Comparison of ENCODE assay signal across 21 mouse cellular contexts in the genomic region with DNA sequence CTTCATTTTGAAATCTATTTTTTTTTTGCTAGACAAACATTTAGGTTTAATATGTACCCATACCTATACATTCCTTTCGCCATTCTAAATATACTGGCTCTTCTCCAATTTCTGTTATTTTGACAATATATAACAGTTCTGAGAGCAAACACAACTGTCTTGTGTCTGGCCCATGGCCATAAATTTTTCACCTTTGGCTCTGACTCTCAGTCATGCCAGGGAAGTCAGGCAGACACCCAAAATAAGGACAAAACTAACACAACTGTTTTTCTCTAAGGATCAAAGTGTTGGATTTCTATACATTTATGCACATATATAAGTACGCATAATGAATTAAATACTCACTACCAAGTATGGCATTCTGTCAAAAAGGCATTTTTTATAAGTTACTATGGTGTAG.
DNase-seq lines count a peak whose midpoint lies in the region; ATAC-seq lines count a peak whose summit lies in the region.
"Had no signal": no experiment of that assay in that cellular context is flagged by ENCODE, and none has a peak within 500 bp of the region (broad histone marks: within the 10 kb centered on the region; RNA-seq: fewer than 3 reads in every experiment).

No protein-coding gene starts in this region.

- no peak for ATAC-seq in kidney, embryonic 15.5 days (replicated peaks; ENCODE audit: low FRiP score)
- ATAC-seq: forebrain, embryonic 16.5 days; hindbrain, embryonic 16.5 days; inflammation-experienced regulatory T-cells, adult 6 months had no signal

- no peak overlapping the region for H3K4me3 ChIP-seq in kidney, embryonic 15.5 days (replicated peaks)
- H3K4me3 ChIP-seq: embryonic facial prominence, embryonic 13.5 days; forebrain, embryonic 12.5 days; heart, embryonic 12.5 days; hindbrain, embryonic 12.5 days had no signal

- H3K9ac ChIP-seq in kidney, embryonic 15.5 days: no peak overlapping the region
- H3K9ac ChIP-seq: embryonic facial prominence, embryonic 13.5 days; forebrain, embryonic 12.5 days; heart, embryonic 12.5 days; hindbrain, embryonic 12.5 days had no signal

- H3K36me3 ChIP-seq in kidney, embryonic 15.5 days: no peaks in the 10 kb centered on the region
- H3K36me3 ChIP-seq: embryonic facial prominence, embryonic 13.5 days; forebrain, embryonic 12.5 days; heart, embryonic 12.5 days; hindbrain, embryonic 12.5 days had no signal

- peak; percentile 20 for DNase-seq in adrenal gland, postnatal 14 days
- no peak for DNase-seq in adrenal gland, adult 8-10 months
- peak; percentile 27 to 43 for DNase-seq in heart, postnatal 10 days
- DNase-seq in heart, postnatal 36 days: no peak
- peak; percentile 64 for DNase-seq in kidney, adult 9 months
- peak; percentile 62 for DNase-seq in kidney, postnatal 14 days
- no peak for DNase-seq in layer of hippocampus, postnatal 14 days (ENCODE audit: low spot score in 2 of 2)
- DNase-seq: adrenal gland, adult 2 months; cerebellum, adult 11-12 months; cerebellum, adult 9-10 months; cerebellum, postnatal 36 days; gastrocnemius, postnatal 14 days; heart, postnatal 4 days had no signal

- WGBS in kidney, embryonic 15.5 days: 62% methylated on average over 2 of the region's 2 CpGs

- no peaks in the 10 kb centered on the region for H3K27me3 ChIP-seq in kidney, embryonic 15.5 days
- H3K27me3 ChIP-seq: embryonic facial prominence, embryonic 13.5 days; forebrain, embryonic 12.5 days; heart, embryonic 12.5 days; hindbrain, embryonic 12.5 days had no signal

- no peak overlapping the region for H3K4me2 ChIP-seq in kidney, embryonic 15.5 days
- H3K4me2 ChIP-seq: embryonic facial prominence, embryonic 13.5 days; forebrain, embryonic 12.5 days; heart, embryonic 12.5 days; hindbrain, embryonic 12.5 days had no signal

- peaks cover 8% of the 10 kb centered on the region; the same call in 1 of the 2 replicates for H3K4me1 ChIP-seq in kidney, embryonic 15.5 days
- H3K4me1 ChIP-seq: heart, embryonic 12.5 days; hindbrain, embryonic 12.5 days had no signal

- H3K27ac ChIP-seq in kidney, embryonic 15.5 days: no peak overlapping the region
- H3K27ac ChIP-seq: embryonic facial prominence, embryonic 13.5 days; forebrain, embryonic 12.5 days; hindbrain, embryonic 12.5 days had no signal

- intact Hi-C loops in heart, postnatal 10 days (cut with DNase I): no loop called here
- intact Hi-C loops in heart, postnatal 36 days (cut with DNase I): no loop called here

- H3K9me3 ChIP-seq in kidney, embryonic 15.5 days (replicated peaks): no peaks in the 10 kb centered on the region
- H3K9me3 ChIP-seq: embryonic facial prominence, embryonic 13.5 days; forebrain, embryonic 12.5 days; heart, embryonic 12.5 days; hindbrain, embryonic 12.5 days had no signal

Comparison
In these comparisons a context has a peak if more than half of its experiments do, and no peak if none do; other contexts are left out.
1. DNase-seq: peak in adrenal gland, postnatal 14 days (single experiment), heart, postnatal 10 days (2 of 2), kidney, adult 9 months (single experiment) and kidney, postnatal 14 days (single experiment); none in adrenal gland, adult 8-10 months (single experiment), heart, postnatal 36 days (0 of 2) and layer of hippocampus, postnatal 14 days (0 of 2).